Mouse (Mus musculus): ENCODE measurements around the gene Dhx57. TPM values are rescaled to one million over a fixed set of nuclear protein-coding genes. Genes with fewer than 3 reads are reported as not detected.

Dhx57 gene
- total RNA-seq, 2 experiments from 2014 or later = 15.6 to 16.2 TPM

GRCm38 (mm10) chr17:80206301-80206670 lies 84.0 kb downstream of the Dhx57 start:
- peak in 1 of 2 experiments; percentile 40 for DNase-seq (ENCODE audit: low spot score in 2 of 2)

DNA sequence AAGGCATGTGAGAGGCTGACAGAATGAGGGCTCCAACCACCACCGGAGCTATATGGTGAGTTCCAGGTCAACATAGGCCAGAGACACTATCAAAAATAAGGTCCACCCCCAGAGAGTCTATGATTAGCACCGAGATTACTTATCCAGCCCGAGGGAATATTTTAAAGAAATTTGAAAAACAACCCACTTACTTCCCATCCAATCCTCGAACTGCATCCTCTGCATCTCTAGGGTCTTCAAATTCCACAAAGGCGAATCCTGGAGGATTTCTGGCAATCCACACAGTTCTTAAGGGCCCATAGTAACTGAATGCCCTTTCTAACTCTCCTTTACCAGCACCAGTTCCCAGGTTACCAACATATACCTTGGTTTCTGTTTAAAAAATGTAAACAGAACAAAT lies 84.6 kb downstream of the Dhx57 start:
- DNase-seq (ENCODE audit: low spot score in 2 of 2) = no peak

DNA sequence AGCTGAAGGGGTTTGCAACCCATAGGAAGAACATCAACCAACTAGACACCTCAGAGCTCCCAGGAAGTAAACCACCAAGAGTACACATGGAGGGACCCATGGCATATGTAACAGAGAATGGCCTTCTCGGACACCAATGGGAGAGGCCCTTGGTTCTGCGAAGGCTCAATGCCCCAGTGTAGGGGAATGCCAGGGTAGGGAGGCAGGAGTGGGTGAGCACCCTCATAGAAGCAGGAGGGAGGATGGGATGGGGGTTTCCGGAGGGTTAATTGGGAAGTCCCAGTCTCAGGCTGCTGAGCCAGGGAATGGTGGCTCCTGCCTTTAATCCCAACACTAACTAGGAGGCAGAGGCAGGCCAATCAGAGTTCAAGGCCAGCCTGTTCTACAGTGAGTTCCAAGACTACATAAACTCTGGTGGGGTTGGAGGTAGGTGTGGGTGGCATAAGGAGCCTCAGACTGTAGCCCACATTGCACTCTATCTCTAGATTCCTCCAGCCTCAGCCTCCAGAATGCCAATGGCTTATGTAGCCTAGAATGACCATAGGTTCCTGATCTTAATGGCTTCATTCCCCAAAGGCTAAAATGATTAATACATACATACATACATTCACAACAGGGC lies 91.0 kb downstream of the Dhx57 start:
- no peak for DNase-seq (ENCODE audit: low spot score in 2 of 2)

- no peak for DNase-seq (ENCODE audit: low spot score in 2 of 2)
Observed at GRCm38 (mm10) chr17:80193075-80193474, 97.2 kb downstream of the Dhx57 start.

Other genes with a start within 250 kb of the Dhx57 start
- 10 to 100 TPM; 34.4 to 38.8 TPM for gene Hnrnpll, start 228.1 kb downstream of the Dhx57 start, total RNA-seq (2021)
- 1 to 10 TPM; 4.2 to 5.3 TPM for gene Galm, start 163.0 kb downstream of the Dhx57 start, total RNA-seq (2021)
- 10 to 100 TPM; 79.7 to 87.1 TPM for gene Srsf7, start 83.2 kb downstream of the Dhx57 start, total RNA-seq (2021)
- under 1 TPM in 1 of 2 experiments, not detected in 1; 0.10 TPM for gene Ttc39d, start 83.0 kb downstream of the Dhx57 start, total RNA-seq (2021)
- gene Gemin6, start 66.0 kb downstream of the Dhx57 start, total RNA-seq (2021) = 1 to 10 TPM; 6.4 to 6.7 TPM
- 1 to 10 TPM; 4.6 to 4.9 TPM for gene Morn2, start 273 bp downstream of the Dhx57 start, total RNA-seq (2021)
- 1 to 10 TPM; 1.4 to 2.3 TPM for gene Arhgef33, start 16.9 kb upstream of the Dhx57 start, total RNA-seq (2021)
- gene Gm10190, start 83.1 kb upstream of the Dhx57 start, total RNA-seq (2021) = 1 to 10 TPM in 1 of 2 experiments, not detected in 1; 1.1 TPM
- gene Sos1, start 190.0 kb upstream of the Dhx57 start, total RNA-seq (2021) = 10 to 100 TPM; 16.7 to 18.4 TPM

Measured in gastrocnemius, postnatal 4 days (tissue).